Mouse (Mus musculus): ENCODE measurements around the gene Cyfip1. TPM values are rescaled to one million over a fixed set of nuclear protein-coding genes. Genes with fewer than 3 reads are reported as not detected.
A peak's percentile ranks its signal among the peaks of the same experiment; 100 is the strongest.
"Not testable (repeated sequence)": the region's sequence is repeated elsewhere in the genome, so short reads cannot be mapped to it uniquely, and the experiment has no call there.

Gene Cyfip1
- total RNA-seq, 2 experiments from 2014 or later = 19.7 to 21.4 TPM

DNA sequence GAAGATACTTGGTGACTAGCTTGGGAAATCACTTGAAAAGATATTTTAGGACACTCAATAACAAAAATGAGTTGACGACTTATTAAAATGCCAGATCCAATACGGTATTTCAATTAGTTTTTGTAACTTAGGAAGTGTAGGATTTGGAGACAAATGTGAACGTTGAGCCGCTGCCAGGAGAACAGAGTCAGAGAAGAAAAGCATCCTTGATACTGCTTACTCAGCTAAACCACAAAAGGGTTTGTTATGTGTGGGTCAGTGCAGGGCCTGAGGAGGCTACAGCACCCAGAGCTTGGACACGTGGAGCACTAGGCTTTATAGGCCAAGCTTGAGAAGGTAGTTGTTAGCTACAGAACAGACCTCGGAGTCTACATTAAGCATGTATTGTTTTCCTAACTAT is 18.4 kb downstream of the Cyfip1 start:
- DNase-seq = no peak

DNA sequence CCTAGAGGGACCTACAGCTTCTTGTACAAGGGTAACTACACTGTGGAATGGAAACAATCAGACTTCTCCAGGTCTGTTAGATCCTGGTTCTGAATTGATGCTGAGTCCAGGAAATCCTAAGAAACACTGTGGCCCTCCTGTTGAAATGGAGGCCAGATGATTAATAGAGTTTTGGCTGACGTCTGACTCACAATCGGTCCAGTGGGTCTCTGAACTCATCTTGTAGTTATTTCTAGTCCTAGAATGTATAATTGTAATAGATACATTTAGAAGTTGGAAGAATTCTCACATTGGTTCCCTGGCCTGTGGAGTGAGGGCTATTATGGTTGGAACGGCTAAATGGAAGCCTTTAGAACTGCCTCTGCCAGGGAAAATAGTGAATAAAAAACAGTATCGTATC is 19.6 kb downstream of the Cyfip1 start:
- no peak for DNase-seq
- intact Hi-C loops (cut with DNase I) = no loop called here

More for the DNA sequence above, 18.4 kb downstream of the Cyfip1 start:
- intact Hi-C loops (cut with DNase I) = no loop called here

DNA sequence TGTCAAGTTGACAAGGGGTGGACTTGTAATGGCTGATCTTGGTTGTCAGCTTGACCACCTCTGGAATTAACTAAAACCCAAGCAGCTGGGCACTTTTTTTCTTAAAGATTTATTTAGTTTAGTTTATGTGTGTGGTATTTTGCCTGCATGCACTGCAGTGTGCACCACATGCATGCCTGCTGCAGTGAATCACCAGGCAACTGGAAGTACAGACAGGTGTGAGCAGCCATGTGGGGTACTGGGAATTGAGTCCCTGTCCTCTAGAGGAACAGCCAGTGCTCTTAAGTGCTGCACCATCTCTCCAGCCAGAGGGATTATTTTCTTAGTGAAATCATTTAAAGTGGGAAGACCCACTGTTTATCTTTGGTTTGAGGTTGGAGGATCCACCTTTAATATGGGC is 23.5 kb downstream of the Cyfip1 start:
- DNase-seq = no peak
- intact Hi-C loops (cut with DNase I) = no loop called here

GRCm38 (mm10) chr7:55865750-55866416 is 24.3 kb downstream of the Cyfip1 start:
- intact Hi-C loops (cut with DNase I) = no loop called here
- no peak for DNase-seq

GRCm38 (mm10) chr7:55868247-55868646 is 26.7 kb downstream of the Cyfip1 start:
- DNase-seq = no peak
- intact Hi-C loops (cut with DNase I) = no loop called here

GRCm38 (mm10) chr7:55869220-55869619 is 27.7 kb downstream of the Cyfip1 start:
- no peak for DNase-seq
- intact Hi-C loops (cut with DNase I) = no loop called here

GRCm38 (mm10) chr7:55870340-55871020 is 28.9 kb downstream of the Cyfip1 start:
- DNase-seq = no peak
- intact Hi-C loops (cut with DNase I) = no loop called here

GRCm38 (mm10) chr7:55871476-55871875 is 29.9 kb downstream of the Cyfip1 start:
- intact Hi-C loops (cut with DNase I) = no loop called here
- no peak for DNase-seq

GRCm38 (mm10) chr7:55874703-55875102 is 33.2 kb downstream of the Cyfip1 start:
- no peak for DNase-seq
- intact Hi-C loops (cut with DNase I) = no loop called here

- intact Hi-C loops (cut with DNase I) = no loop called here
- peak; percentile 30 to 55 for DNase-seq
Measured at GRCm38 (mm10) chr7:55877721-55878120, 36.2 kb downstream of the Cyfip1 start.

DNA sequence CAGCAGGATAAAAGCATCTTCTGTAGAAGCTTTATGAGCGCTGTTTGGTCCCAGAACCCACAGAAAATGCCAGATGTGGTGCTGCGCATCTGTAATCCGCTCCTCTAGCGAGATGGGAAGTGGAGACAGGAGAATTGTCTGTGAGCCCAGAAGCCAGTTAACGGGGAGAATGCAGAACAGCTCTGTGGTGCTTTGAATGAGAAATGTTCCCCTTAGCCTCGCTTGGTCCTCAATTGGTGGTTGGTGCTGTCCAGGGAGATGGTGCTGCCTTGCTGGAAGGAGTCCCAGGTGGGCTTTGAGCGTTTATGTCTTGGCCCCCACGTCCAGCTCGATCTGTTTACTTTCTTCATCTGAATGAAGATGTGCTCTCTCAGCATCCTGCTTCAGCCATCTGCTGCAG is 39.3 kb downstream of the Cyfip1 start:
- DNase-seq = no peak
- intact Hi-C loops (cut with DNase I) = loop anchor here (5.0 kb wide), 1 partner anchor 246 kb away; no protein-coding TSS in a partner anchor

DNA sequence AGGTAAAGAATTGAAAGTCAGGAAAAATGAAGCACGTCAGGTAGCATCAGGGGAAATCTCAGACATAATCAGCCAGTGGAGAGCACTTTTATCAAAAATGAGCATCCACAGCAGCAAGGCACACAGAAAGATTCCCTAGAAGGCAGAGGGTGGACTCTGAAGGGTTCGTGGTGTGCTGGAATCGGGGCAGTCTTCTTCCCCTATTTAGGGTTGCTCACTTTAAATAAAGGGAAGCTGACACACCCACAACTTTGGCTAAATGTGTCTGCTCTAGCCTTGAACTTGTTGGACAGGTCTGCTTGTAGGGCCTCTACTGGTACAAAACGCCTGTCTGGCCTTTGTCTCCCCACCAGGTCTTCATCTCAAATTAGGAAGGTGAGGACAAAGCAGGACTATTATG is 47.1 kb downstream of the Cyfip1 start:
- intact Hi-C loops (cut with DNase I) = no loop called here
- DNase-seq = no peak

GRCm38 (mm10) chr7:55889996-55890395 is 48.5 kb downstream of the Cyfip1 start:
- intact Hi-C loops (cut with DNase I) = no loop called here
- no peak for DNase-seq

- intact Hi-C loops (cut with DNase I) = no loop called here
- no peak for DNase-seq
Measured at GRCm38 (mm10) chr7:55890731-55891130, 49.2 kb downstream of the Cyfip1 start.

GRCm38 (mm10) chr7:55891797-55892196 is 50.3 kb downstream of the Cyfip1 start:
- DNase-seq = no peak
- intact Hi-C loops (cut with DNase I) = no loop called here

DNA sequence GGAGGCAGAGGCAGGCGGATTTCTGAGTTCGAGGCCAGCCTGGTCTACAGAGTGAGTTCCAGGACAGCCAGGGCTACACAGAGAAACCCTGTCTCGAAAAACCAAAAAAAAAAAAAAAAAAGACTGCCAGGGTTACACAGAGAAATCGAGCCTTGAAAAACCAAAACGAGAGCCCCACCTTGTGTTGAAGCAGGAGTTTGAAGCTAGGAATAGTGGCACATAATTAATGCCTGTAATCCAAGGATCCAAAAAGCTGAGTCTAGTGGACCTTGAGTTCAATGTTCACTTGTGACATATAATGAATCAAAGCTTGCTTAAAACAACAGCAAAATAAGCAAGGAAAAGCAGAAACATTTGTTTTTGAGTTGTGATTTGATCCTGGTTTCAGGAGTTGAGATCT is 62.2 kb downstream of the Cyfip1 start:
- no peak for DNase-seq
- intact Hi-C loops (cut with DNase I) = loop anchor here (10.0 kb wide), 1 partner anchor 99 kb away; no protein-coding TSS in a partner anchor

DNA sequence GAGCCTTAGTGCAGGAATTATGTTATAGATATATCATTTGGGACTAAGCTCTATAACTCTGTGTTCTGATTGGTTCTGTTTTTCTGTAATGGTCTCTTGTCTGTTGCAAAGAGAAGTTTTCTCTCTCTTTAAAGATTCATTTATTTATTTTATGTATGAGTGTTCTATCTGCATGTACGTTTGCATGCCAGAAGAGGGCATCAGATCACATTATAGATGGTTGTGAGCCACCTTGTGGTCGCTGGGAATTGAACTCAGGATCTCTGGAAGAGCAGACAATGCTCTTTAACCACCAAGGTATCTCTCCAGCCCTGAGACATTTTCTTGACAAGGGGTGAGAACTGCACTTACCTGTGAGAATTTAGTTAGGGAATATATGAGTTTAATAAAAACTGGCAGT is 63.9 kb downstream of the Cyfip1 start:
- intact Hi-C loops (cut with DNase I) = loop anchor here (10.0 kb wide), 1 partner anchor 101 kb away; no protein-coding TSS in a partner anchor
- no peak for DNase-seq

- intact Hi-C loops (cut with DNase I) = loop anchor here (10.0 kb wide), 1 partner anchor 105 kb away; no protein-coding TSS in a partner anchor
- no peak for DNase-seq
Measured at GRCm38 (mm10) chr7:55909519-55909918, 68.0 kb downstream of the Cyfip1 start.

GRCm38 (mm10) chr7:55910356-55910755 is 68.8 kb downstream of the Cyfip1 start:
- intact Hi-C loops (cut with DNase I) = no loop called here
- DNase-seq = no peak

DNA sequence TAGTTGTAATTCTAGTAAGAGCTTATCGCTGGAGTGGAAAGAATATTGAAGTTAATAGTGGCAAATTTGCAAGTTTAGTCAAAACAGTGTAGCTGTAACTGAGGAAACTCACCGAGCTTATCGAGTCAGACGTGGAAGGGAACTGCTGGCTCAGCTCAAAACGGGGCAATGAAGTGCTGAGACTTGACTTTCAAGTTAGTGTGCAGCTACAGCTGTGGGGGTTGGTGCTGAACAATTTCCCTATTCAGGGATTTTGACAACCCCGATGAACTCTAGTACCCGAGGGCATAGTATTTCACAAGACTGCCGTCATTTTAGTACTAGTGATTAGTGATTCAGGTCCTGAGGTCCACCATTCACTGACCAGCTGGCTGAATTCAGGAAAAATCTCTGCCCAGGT is 69.8 kb downstream of the Cyfip1 start:
- intact Hi-C loops (cut with DNase I) = no loop called here
- no peak for DNase-seq

GRCm38 (mm10) chr7:55912118-55912517 is 70.6 kb downstream of the Cyfip1 start:
- intact Hi-C loops (cut with DNase I) = no loop called here
- no peak for DNase-seq

DNA sequence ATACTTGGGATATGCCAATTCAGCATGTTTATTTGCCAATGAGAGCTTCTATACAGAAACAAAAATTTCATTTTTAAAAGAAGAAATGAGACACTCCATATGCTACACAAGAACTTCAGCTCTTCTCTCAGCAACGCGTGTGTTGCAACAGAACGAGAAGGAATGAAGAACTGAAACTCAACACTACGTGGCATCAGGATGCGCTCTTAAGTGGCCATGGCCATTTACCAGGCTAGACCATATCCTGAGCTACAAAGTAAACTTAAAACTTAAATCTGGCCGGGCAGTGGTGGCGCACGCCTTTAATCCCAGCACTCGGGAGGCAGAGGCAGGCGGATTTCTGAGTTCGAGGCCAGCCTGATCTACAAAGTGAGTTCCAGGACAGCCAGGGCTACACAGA is 76.8 kb downstream of the Cyfip1 start:
- intact Hi-C loops (cut with DNase I) = not testable (repeated sequence)

More for the DNA sequence above, 76.8 kb downstream of the Cyfip1 start:
- DNase-seq = not testable (repeated sequence)
